ENCODE assay signal across 18 mouse cellular contexts in the genomic region with DNA sequence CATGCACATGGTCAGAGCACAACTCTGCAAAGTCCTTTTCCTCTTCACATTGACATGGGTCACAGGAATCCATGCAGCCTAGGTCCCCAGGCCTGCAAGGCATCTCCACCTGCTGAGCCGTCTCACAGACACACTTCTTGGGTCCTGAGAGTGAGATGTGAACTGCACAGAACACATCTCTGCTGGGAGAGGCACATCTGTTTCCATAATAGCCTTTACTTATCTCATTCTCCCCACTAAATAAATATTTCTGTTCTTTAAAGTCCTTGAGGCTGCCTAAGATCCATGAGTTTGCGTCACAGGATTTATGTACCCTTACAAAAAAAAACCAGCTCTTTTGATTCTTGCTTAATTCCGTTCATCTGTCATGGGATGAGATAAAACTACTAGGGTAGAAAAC.
DNase-seq lines count a peak whose midpoint lies in the region; ATAC-seq and TF ChIP-seq lines count a peak whose summit lies in the region.
"Had no signal": no experiment of that assay in that cellular context is flagged by ENCODE, and none has a peak within 500 bp of the region (broad histone marks: within the 10 kb centered on the region; RNA-seq: fewer than 3 reads in every experiment).

No protein-coding gene starts in this region.

- no peak overlapping the region for H3K27ac ChIP-seq in intestine, embryonic 16.5 days (ENCODE audit: low read length)
- no peak overlapping the region for H3K27ac ChIP-seq in intestine, postnatal 0 days (ENCODE audit: low read depth, low read length)
- no peak overlapping the region for H3K27ac ChIP-seq in lung, postnatal 0 days (ENCODE audit: low read length)
- H3K27ac ChIP-seq: embryonic facial prominence, embryonic 15.5 days; hindbrain, embryonic 15.5 days had no signal

- no peaks in the 10 kb centered on the region for H3K4me1 ChIP-seq in intestine, embryonic 16.5 days (ENCODE audit: control insufficient read depth, insufficient read depth, low read length)
- H3K4me1 ChIP-seq in intestine, postnatal 0 days (replicated peaks; ENCODE audit: control insufficient read depth, insufficient read depth, low read length): no peaks in the 10 kb centered on the region
- no peaks in the 10 kb centered on the region for H3K4me1 ChIP-seq in lung, postnatal 0 days (ENCODE audit: insufficient read depth, low read depth, low read length)

- in situ Hi-C loops in Patski (cut with MboI; ENCODE audit: low pct_unique_long_range_greater_than_20kb): no loop called here

- WGBS in intestine, embryonic 16.5 days: 32% methylated on average over 3 of the region's 3 CpGs
- 32% methylated on average over 3 of the region's 3 CpGs for WGBS in intestine, postnatal 0 days
- WGBS in lung, postnatal 0 days: 9% methylated on average over 3 of the region's 3 CpGs

- H3K4me2 ChIP-seq in intestine, embryonic 16.5 days (ENCODE audit: low read depth, low read length): no peak overlapping the region
- no peak overlapping the region for H3K4me2 ChIP-seq in intestine, postnatal 0 days (replicated peaks; ENCODE audit: low read depth)
- no peak overlapping the region for H3K4me2 ChIP-seq in lung, postnatal 0 days (replicated peaks; ENCODE audit: low read depth, low read length)
- H3K4me2 ChIP-seq: embryonic facial prominence, embryonic 15.5 days; heart, embryonic 12.5 days; hindbrain, embryonic 15.5 days had no signal

- no peak overlapping the region for H3K4me3 ChIP-seq in intestine, embryonic 16.5 days (ENCODE audit: low read length)
- H3K4me3 ChIP-seq in intestine, postnatal 0 days (ENCODE audit: low read depth, low read length): no peak overlapping the region
- no peak overlapping the region for H3K4me3 ChIP-seq in lung, postnatal 0 days (ENCODE audit: low read depth, low read length)
- H3K4me3 ChIP-seq: embryonic facial prominence, embryonic 15.5 days; erythroblast, embryonic 14.5 days; heart, embryonic 12.5 days; hindbrain, embryonic 15.5 days had no signal

- H3K36me3 ChIP-seq in intestine, embryonic 16.5 days (ENCODE audit: control insufficient read depth, insufficient read depth, low read length): no peaks in the 10 kb centered on the region
- H3K36me3 ChIP-seq in intestine, postnatal 0 days (ENCODE audit: control insufficient read depth, insufficient read depth): no peaks in the 10 kb centered on the region
- no peaks in the 10 kb centered on the region for H3K36me3 ChIP-seq in lung, postnatal 0 days (ENCODE audit: insufficient read depth, low read length)
- H3K36me3 ChIP-seq: embryonic facial prominence, embryonic 15.5 days; heart, embryonic 12.5 days; hindbrain, embryonic 15.5 days had no signal

- CTCF ChIA-PET in Patski (lab: Charles Lee): interaction anchor here (1.0 to 1.4 kb wide), 2 partner anchors 52 to 192 kb away, joined by 3 to 4 read pairs; no protein-coding TSS in a partner anchor

- no peak for TF ChIP-seq EP300 in lung, postnatal 0 days (IDR thresholded peaks at IDR 0.05)

- H3K27me3 ChIP-seq in intestine, embryonic 16.5 days (replicated peaks; ENCODE audit: control insufficient read depth, insufficient read depth, low read length): no peaks in the 10 kb centered on the region
- no peaks in the 10 kb centered on the region for H3K27me3 ChIP-seq in intestine, postnatal 0 days (replicated peaks; ENCODE audit: control insufficient read depth, insufficient read depth, low read length)
- H3K27me3 ChIP-seq in lung, postnatal 0 days (replicated peaks; ENCODE audit: insufficient read depth, low read length): no peaks in the 10 kb centered on the region
- no peaks in the 10 kb centered on the region for H3K27me3 ChIP-seq in Patski
- H3K27me3 ChIP-seq: embryonic facial prominence, embryonic 15.5 days; heart, embryonic 12.5 days; hindbrain, embryonic 15.5 days had no signal

- ATAC-seq in intestine, embryonic 16.5 days: peak; percentile 44
- ATAC-seq in intestine, postnatal 0 days: no peak
- peak; percentile 12; the same call in 1 of the 2 replicates for ATAC-seq in lung, postnatal 0 days
- ATAC-seq in Patski: peak; percentile 53
- ATAC-seq: forebrain, embryonic 16.5 days had no signal

- POLR2A ChIA-PET in Patski (lab: Charles Lee): no interaction called here

- H3K9ac ChIP-seq in intestine, embryonic 16.5 days (ENCODE audit: low read depth, low read length): no peak overlapping the region
- no peak overlapping the region for H3K9ac ChIP-seq in intestine, postnatal 0 days (ENCODE audit: low read depth, low read length)
- H3K9ac ChIP-seq in lung, postnatal 0 days (replicated peaks; ENCODE audit: low read depth): no peak overlapping the region
- H3K9ac ChIP-seq: embryonic facial prominence, embryonic 15.5 days; heart, embryonic 12.5 days; hindbrain, embryonic 15.5 days had no signal

- DNase-seq in lung, postnatal 0 days (ENCODE audit: low spot score): peak; percentile 60
- DNase-seq in lung, adult 18-20 months: no peak
- peak; percentile 9 for DNase-seq in MN1 (ENCODE audit: low spot score)
- peak; percentile 41 for DNase-seq in Patski (ENCODE audit: low read depth, low spot score)
- DNase-seq in layer of hippocampus, postnatal 14 days (ENCODE audit: low spot score in 2 of 2): no peak
- DNase-seq: adrenal gland, postnatal 25 days; cerebellum, adult 2 months; cerebellum, postnatal 10 days; embryo, embryonic 11 days; gastrocnemius, postnatal 14 days; heart, postnatal 36 days had no signal

- H3K9me3 ChIP-seq in intestine, embryonic 16.5 days (ENCODE audit: control insufficient read depth, low read length): no peaks in the 10 kb centered on the region
- no peaks in the 10 kb centered on the region for H3K9me3 ChIP-seq in intestine, postnatal 0 days (ENCODE audit: control insufficient read depth)
- no peaks in the 10 kb centered on the region for H3K9me3 ChIP-seq in lung, postnatal 0 days (ENCODE audit: low read length)
- H3K9me3 ChIP-seq: embryonic facial prominence, embryonic 15.5 days; heart, embryonic 12.5 days; hindbrain, embryonic 15.5 days had no signal

- no peak for TF ChIP-seq CTCF in intestine, postnatal 0 days (IDR thresholded peaks at IDR 0.05; ENCODE audit: low read depth)
- TF ChIP-seq CTCF in lung, postnatal 0 days (IDR thresholded peaks at IDR 0.05): no peak
- no peak for TF ChIP-seq CTCF in Patski (IDR thresholded peaks at IDR 0.05)

Comparison
In these comparisons a context has a peak if more than half of its experiments do, and no peak if none do; other contexts are left out.
1. DNase-seq: peak in lung, postnatal 0 days (single experiment), MN1 (single experiment) and Patski (single experiment); none in lung, adult 18-20 months (0 of 2) and layer of hippocampus, postnatal 14 days (0 of 2).